Mouse (Mus musculus) lung, adult 2 months (tissue): ENCODE results near the gene Pa2g4.

Experiments used
- CTCF ChIP-seq: fragments of 200-500 bp; IDR thresholded peaks from 2 replicates; pipeline ENCODE4 v1.5.1; 2011; ENCODE audit warnings: mild to moderate bottlenecking, low read length, control low read depth; ENCODE audit not compliant: insufficient read depth
- POLR2A ChIP-seq: fragments of 200-500 bp; IDR thresholded peaks from 2 replicates; pipeline ENCODE4 v1.6.1; 2011; ENCODE audit warnings: low read depth, mild to moderate bottlenecking, control low read depth, low read length, borderline replicate concordance; ENCODE audit errors: extremely low read depth

DNA sequence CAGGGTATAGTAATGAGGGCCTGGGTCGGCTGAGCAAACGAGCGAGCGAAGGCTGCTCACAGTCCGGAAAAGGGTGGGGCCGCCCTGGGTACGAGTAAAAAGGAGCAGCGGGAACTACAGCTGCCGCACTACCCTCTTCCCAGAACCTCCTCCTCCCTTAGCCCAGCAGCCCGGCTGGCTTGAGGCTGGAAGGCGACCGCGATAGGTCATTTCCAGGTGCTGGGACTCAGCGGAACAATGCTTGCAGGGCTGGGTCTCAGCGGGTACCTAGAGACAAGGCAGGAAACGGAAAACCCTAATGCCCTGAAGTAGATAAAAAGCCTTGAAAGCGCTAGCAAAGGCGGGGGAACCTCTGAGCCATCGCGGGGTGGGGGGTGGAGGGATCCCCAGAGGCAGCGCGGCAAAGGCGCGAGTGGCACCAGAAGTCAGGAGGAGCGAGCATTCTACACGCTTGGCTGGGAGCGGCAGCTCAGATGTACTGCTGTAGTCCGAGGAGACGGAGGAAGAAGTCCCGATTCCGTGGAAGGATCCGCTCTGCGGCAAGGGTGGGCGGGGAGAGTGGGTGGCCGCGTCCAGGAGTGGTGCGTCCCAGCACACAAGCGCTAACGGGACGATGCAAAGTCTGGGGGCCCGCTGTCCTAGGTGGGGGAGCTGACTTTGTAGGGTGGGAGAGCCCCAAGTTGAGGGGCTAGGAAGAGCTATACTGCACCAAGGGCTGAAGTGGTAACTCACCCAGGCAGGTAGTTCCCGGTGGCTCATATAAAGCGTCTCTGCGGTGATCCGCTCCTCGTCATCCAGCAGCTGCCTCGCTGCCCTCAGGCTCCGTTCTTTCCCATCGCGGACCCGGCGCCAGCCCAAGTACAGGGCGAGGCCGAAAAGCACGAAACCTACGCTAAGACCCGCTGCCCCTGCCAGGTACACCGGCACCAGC is 40.8 kb downstream of the Pa2g4 start:
- TF ChIP-seq CTCF: no peak
- TF ChIP-seq POLR2A: peak; percentile 37
